Mouse (Mus musculus): ENCODE measurements at regions not wholly inside any gene's neighbourhood (a gene's known extent, or its start where the extent isn't known, plus 50 kb on each side); places are given as distances from the start of the nearest gene placed in this dataset.

DNA sequence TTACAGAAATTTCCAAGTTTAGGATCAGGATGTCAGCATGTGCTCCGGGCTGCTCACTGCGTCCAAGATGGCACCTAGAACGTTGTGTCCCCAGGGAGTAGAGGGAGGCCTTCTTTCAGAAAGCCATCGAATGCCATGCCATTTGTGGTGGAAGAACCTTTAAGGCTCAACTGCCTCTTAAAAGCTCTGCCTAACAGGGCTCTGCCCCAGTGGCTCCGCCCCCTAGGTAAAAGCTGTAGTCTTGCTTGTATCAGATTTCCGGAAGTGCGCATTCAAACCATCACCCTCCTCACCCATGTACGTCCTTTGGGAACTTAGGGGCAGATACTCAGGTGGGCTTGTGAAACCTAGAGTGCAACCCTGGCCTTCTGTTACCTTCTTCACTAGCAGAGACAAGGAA lies 54.0 kb upstream of the Psmd7 start:
- Histone ChIP-seq H3K27ac (ENCODE audit: low read depth, low read length) (no peak overlapping the region), H3K9ac (replicated peaks; ENCODE audit: low read depth, low read length) (no peak overlapping the region), H3K4me3 (ENCODE audit: low read depth, low read length) (no peak overlapping the region), H3K4me1 (ENCODE audit: control insufficient read depth, insufficient read depth, low read length) (no peaks in the 10 kb centered on the region), H3K9me3 (ENCODE audit: control insufficient read depth, low read length) (no peaks in the 10 kb centered on the region), H3K36me3 (ENCODE audit: control insufficient read depth, insufficient read depth, low read length) (no peaks in the 10 kb centered on the region), H3K27me3 (ENCODE audit: control insufficient read depth, insufficient read depth, low read length) (no peaks in the 10 kb centered on the region), H3K4me2 (ENCODE audit: low read depth, low read length) (no peak overlapping the region)
- no peak for ATAC-seq (ENCODE audit: low read depth)
- WGBS: 88% methylated on average over 8 of the region's 8 CpGs

DNA sequence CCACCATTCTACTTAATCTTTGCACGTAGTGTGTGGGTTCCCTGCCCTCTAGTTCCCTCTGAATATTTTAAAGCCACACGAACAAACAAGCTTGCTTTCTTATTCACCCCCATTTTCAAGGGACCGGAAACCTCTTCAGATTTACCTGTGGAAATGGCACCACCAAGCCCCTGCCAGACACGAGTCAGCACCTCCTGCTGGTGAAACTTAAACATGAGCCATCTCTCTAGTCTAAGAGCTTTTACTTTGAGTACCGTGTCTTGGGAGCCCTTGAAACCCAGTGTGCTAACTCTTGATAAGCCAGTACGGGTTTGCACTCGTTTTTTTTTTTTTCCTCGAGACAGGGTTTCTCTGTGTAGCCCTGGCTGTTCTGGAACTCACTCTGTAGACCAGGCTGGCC lies 59.7 kb upstream of the Psmd7 start:
- no peaks in the 10 kb centered on the region for H3K27me3 ChIP-seq (ENCODE audit: control insufficient read depth, insufficient read depth, low read length)
- no peaks in the 10 kb centered on the region for H3K36me3 ChIP-seq (ENCODE audit: control insufficient read depth, insufficient read depth, low read length)
- no peak overlapping the region for H3K4me3 ChIP-seq (ENCODE audit: low read depth, low read length)
- H3K9me3 ChIP-seq (ENCODE audit: control insufficient read depth, low read length): no peaks in the 10 kb centered on the region
- no peak overlapping the region for H3K9ac ChIP-seq (replicated peaks; ENCODE audit: low read depth, low read length)
- no peak overlapping the region for H3K4me2 ChIP-seq (ENCODE audit: low read depth, low read length)
- WGBS: 89% methylated on average over 8 of the region's 8 CpGs
- no peak overlapping the region for H3K27ac ChIP-seq (ENCODE audit: low read depth, low read length)
- no peak for ATAC-seq (ENCODE audit: low read depth)
- H3K4me1 ChIP-seq (ENCODE audit: control insufficient read depth, insufficient read depth, low read length): no peaks in the 10 kb centered on the region

DNA sequence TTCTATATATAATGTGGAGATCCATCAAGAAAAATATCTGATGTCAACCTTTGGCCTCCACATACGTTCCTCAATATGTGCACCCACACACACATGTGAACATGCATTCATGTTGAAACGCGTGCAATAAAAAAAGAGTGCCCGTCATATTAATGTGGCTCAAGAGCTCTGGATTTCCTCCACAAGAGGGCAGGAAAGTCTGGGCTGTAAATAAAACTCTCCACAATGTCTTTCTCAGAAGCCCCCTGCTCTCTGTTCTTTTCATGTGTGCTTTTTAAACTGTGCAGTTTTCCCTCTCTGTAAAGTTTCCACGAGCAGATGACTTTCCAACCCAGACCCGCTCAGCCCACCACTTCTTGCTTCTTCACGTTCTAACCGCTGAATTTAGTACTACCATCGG lies 62.0 kb upstream of the Psmd7 start:
- H3K4me3 ChIP-seq (ENCODE audit: low read depth, low read length): no peak overlapping the region
- no peaks in the 10 kb centered on the region for H3K9me3 ChIP-seq (ENCODE audit: control insufficient read depth, low read length)
- H3K9ac ChIP-seq (replicated peaks; ENCODE audit: low read depth, low read length): no peak overlapping the region
- WGBS: 82% methylated on average over 9 of the region's 9 CpGs
- no peak overlapping the region for H3K4me2 ChIP-seq (ENCODE audit: low read depth, low read length)
- no peaks in the 10 kb centered on the region for H3K4me1 ChIP-seq (ENCODE audit: control insufficient read depth, insufficient read depth, low read length)
- H3K27me3 ChIP-seq (ENCODE audit: control insufficient read depth, insufficient read depth, low read length): no peaks in the 10 kb centered on the region
- no peak overlapping the region for H3K27ac ChIP-seq (ENCODE audit: low read depth, low read length)
- ATAC-seq (ENCODE audit: low read depth): no peak
- H3K36me3 ChIP-seq (ENCODE audit: control insufficient read depth, insufficient read depth, low read length): no peaks in the 10 kb centered on the region

DNA sequence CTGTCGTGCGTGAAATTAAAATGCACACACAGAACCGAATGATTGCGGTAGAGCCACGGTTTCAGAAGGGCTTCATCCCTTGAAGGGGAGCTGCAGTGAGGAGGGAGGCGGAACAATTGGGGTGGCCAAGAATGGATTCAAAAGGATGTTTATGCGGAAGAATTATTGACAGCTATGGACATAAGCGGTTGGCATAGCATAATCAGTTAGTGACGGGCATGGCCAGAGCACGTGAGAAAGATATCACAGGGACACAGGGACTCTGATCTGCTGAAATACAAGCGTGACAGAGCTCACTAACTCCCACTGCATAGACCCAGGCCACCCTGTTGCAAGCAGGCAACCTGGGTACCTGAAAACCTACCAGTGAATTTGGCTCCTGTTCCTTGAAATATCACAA lies 63.2 kb upstream of the Psmd7 start:
- Histone ChIP-seq H3K27ac (ENCODE audit: low read depth, low read length) (no peak overlapping the region), H3K9me3 (ENCODE audit: control insufficient read depth, low read length) (no peaks in the 10 kb centered on the region), H3K4me3 (ENCODE audit: low read depth, low read length) (no peak overlapping the region; the same call in 1 of the 2 replicates), H3K4me1 (ENCODE audit: control insufficient read depth, insufficient read depth, low read length) (no peaks in the 10 kb centered on the region), H3K36me3 (ENCODE audit: control insufficient read depth, insufficient read depth, low read length) (no peaks in the 10 kb centered on the region), H3K4me2 (ENCODE audit: low read depth, low read length) (peak overlapping the region; percentile 32; the same call in 1 of the 2 replicates), H3K27me3 (ENCODE audit: control insufficient read depth, insufficient read depth, low read length) (no peaks in the 10 kb centered on the region), H3K9ac (replicated peaks; ENCODE audit: low read depth, low read length) (no peak overlapping the region)
- WGBS: 48% methylated on average over 11 of the region's 11 CpGs
- no peak for ATAC-seq (ENCODE audit: low read depth)

DNA sequence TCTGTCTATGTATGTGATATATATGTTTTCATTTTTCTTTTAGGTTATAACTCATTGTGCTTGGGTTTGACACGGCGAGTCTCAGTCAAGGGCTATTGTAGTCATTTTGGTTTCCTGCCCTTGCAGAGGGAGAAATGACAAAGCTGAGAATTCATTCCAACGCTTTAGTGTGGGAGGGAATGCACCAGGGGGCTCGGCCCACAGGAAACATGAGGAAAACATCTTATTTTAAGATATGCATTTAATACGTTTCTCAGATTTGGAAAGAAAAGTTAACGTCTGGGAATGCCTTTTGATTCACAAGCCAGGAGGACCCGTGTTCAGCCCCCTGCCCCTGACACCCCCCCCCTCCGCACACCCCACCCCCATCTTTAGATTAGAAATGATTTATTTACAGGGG lies 64.0 kb upstream of the Psmd7 start:
- no peak for ATAC-seq (ENCODE audit: low read depth)
- no peaks in the 10 kb centered on the region for H3K36me3 ChIP-seq (ENCODE audit: control insufficient read depth, insufficient read depth, low read length)
- WGBS: 67% methylated on average over 8 of the region's 8 CpGs
- no peak overlapping the region for H3K4me2 ChIP-seq (ENCODE audit: low read depth, low read length)
- H3K9me3 ChIP-seq (ENCODE audit: control insufficient read depth, low read length): no peaks in the 10 kb centered on the region
- H3K27ac ChIP-seq (ENCODE audit: low read depth, low read length): no peak overlapping the region
- H3K27me3 ChIP-seq (ENCODE audit: control insufficient read depth, insufficient read depth, low read length): no peaks in the 10 kb centered on the region
- H3K4me3 ChIP-seq (ENCODE audit: low read depth, low read length): no peak overlapping the region
- no peak overlapping the region for H3K9ac ChIP-seq (replicated peaks; ENCODE audit: low read depth, low read length)
- H3K4me1 ChIP-seq (ENCODE audit: control insufficient read depth, insufficient read depth, low read length): no peaks in the 10 kb centered on the region

DNA sequence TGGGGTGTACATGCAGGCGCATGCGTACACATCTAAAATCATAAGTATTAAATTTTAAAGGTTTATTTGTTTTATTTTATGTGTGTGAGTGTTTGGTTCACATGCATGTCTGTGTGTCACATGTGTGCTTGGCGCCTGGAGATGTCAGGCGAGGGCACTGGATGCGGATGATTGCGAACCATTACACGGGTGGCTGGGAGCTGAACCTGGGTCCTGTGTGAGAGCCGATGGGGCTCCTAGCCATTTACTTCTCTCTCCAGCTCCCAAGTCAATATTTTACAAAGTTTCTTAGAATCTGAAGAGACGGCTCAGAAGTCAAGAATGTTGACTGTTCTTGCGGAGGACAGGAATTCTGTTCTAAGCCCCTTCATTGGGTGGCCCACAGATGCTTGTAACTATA lies 65.4 kb upstream of the Psmd7 start:
- Histone ChIP-seq H3K4me3 (ENCODE audit: low read depth, low read length) (no peak overlapping the region), H3K9me3 (ENCODE audit: control insufficient read depth, low read length) (no peaks in the 10 kb centered on the region), H3K27ac (ENCODE audit: low read depth, low read length) (no peak overlapping the region), H3K4me2 (ENCODE audit: low read depth, low read length) (no peak overlapping the region), H3K9ac (replicated peaks; ENCODE audit: low read depth, low read length) (no peak overlapping the region), H3K4me1 (ENCODE audit: control insufficient read depth, insufficient read depth, low read length) (no peaks in the 10 kb centered on the region), H3K27me3 (ENCODE audit: control insufficient read depth, insufficient read depth, low read length) (no peaks in the 10 kb centered on the region), H3K36me3 (ENCODE audit: control insufficient read depth, insufficient read depth, low read length) (no peaks in the 10 kb centered on the region)
- no peak for ATAC-seq (ENCODE audit: low read depth)
- 92% methylated on average over 10 of the region's 10 CpGs for WGBS

DNA sequence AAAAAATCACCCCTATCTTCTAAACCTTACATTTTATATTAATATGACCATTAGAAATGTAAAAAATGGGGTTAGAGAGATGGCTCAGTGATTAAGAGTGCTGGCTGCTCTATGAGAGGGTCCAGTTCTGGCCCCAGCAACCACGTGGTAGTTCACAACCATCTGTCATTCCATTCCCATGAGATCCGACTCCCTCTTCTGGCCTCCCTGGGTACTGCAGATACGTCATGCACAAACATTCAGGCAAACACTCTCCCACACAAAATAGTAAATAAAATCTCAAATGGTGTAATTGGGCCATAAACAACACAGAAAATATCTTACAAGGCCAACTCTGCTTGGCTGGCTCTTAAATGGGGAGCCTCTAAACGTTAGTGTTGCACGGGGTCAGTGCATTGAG lies 68.4 kb upstream of the Psmd7 start:
- WGBS: 79% methylated on average over 5 of the region's 5 CpGs
- Histone ChIP-seq H3K36me3 (ENCODE audit: control insufficient read depth, insufficient read depth, low read length) (no peaks in the 10 kb centered on the region), H3K4me1 (ENCODE audit: control insufficient read depth, insufficient read depth, low read length) (no peaks in the 10 kb centered on the region), H3K4me2 (ENCODE audit: low read depth, low read length) (no peak overlapping the region), H3K9ac (replicated peaks; ENCODE audit: low read depth, low read length) (no peak overlapping the region), H3K4me3 (ENCODE audit: low read depth, low read length) (no peak overlapping the region), H3K27me3 (ENCODE audit: control insufficient read depth, insufficient read depth, low read length) (no peaks in the 10 kb centered on the region), H3K27ac (ENCODE audit: low read depth, low read length) (no peak overlapping the region), H3K9me3 (ENCODE audit: control insufficient read depth, low read length) (no peaks in the 10 kb centered on the region)
- no peak for ATAC-seq (ENCODE audit: low read depth)

DNA sequence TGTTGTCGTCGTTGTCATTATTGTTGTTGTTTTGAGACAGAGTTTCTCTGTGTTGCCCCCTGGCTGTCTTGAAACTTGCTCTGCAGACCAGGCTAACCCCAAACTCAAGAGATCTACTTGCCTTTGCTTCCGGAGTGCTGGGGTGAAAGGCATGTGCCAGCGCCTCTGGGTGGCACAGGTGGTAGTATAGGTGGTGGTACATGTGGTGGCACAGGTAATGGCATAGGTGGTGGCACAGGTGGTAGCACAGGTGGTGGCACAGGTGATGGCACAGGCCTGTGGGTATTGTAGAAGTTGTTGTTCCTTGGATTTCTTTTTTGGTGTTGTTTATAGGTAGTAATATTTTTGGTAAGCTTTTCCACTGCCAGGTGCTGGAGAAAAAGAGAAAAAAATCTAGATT lies 69.5 kb upstream of the Psmd7 start:
- no peak for ATAC-seq (ENCODE audit: low read depth)
- Histone ChIP-seq H3K27ac (ENCODE audit: low read depth, low read length) (no peak overlapping the region), H3K9ac (replicated peaks; ENCODE audit: low read depth, low read length) (no peak overlapping the region), H3K4me3 (ENCODE audit: low read depth, low read length) (no peak overlapping the region), H3K9me3 (ENCODE audit: control insufficient read depth, low read length) (no peaks in the 10 kb centered on the region), H3K4me1 (ENCODE audit: control insufficient read depth, insufficient read depth, low read length) (no peaks in the 10 kb centered on the region), H3K4me2 (ENCODE audit: low read depth, low read length) (no peak overlapping the region), H3K36me3 (ENCODE audit: control insufficient read depth, insufficient read depth, low read length) (no peaks in the 10 kb centered on the region), H3K27me3 (ENCODE audit: control insufficient read depth, insufficient read depth, low read length) (no peaks in the 10 kb centered on the region)
- 93% methylated on average over 4 of the region's 4 CpGs for WGBS

DNA sequence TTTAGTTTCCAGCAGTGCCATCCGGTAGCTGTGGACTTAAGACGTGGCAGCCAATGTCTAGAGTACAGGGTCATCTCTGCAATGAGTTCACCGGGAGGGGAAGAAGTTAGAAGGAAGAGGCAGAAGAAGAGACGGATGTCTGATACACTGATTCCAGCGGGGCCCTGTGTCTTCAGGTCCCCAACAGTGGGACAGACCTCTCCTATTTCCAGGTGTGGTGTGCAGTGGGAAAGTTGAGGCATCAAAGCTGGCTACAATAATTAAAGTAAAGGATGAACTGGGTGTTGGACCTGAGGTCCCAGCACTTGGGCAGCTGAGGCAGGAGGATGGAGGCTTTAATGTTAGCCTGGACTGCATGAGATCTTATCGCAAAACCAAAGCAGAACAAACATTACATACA lies 70.1 kb upstream of the Psmd7 start:
- WGBS: 98% methylated on average over 6 of the region's 6 CpGs
- H3K36me3 ChIP-seq (ENCODE audit: control insufficient read depth, insufficient read depth, low read length): no peaks in the 10 kb centered on the region
- no peak overlapping the region for H3K4me3 ChIP-seq (ENCODE audit: low read depth, low read length)
- H3K9ac ChIP-seq (replicated peaks; ENCODE audit: low read depth, low read length): no peak overlapping the region
- no peak for ATAC-seq (ENCODE audit: low read depth)
- H3K9me3 ChIP-seq (ENCODE audit: control insufficient read depth, low read length): no peaks in the 10 kb centered on the region
- no peaks in the 10 kb centered on the region for H3K4me1 ChIP-seq (ENCODE audit: control insufficient read depth, insufficient read depth, low read length)
- no peak overlapping the region for H3K27ac ChIP-seq (ENCODE audit: low read depth, low read length)
- no peak overlapping the region for H3K4me2 ChIP-seq (ENCODE audit: low read depth, low read length)
- no peaks in the 10 kb centered on the region for H3K27me3 ChIP-seq (ENCODE audit: control insufficient read depth, insufficient read depth, low read length)

DNA sequence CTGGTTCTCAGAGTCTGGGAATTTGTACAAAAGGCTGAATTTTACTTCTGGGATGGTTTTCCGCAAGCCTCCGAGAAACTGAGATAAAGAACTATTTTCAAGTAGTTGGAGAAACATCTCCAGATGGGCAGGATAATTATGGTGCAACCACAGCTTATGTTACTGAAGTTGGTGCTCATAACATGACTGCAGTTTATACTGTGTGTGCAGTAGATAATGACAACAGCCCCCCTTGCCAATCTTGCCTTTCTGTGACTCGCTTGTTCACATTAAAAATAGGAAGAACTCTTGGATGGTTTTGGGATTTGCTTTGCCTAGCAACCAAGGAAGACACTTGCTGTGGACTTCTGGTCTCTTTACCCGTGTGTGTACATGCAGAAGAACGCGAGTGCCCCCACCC lies 72.4 kb upstream of the Psmd7 start:
- Histone ChIP-seq H3K27me3 (ENCODE audit: control insufficient read depth, insufficient read depth, low read length) (no peaks in the 10 kb centered on the region), H3K9ac (replicated peaks; ENCODE audit: low read depth, low read length) (no peak overlapping the region), H3K4me1 (ENCODE audit: control insufficient read depth, insufficient read depth, low read length) (no peaks in the 10 kb centered on the region), H3K4me3 (ENCODE audit: low read depth, low read length) (no peak overlapping the region), H3K27ac (ENCODE audit: low read depth, low read length) (no peak overlapping the region), H3K9me3 (ENCODE audit: control insufficient read depth, low read length) (no peaks in the 10 kb centered on the region), H3K4me2 (ENCODE audit: low read depth, low read length) (no peak overlapping the region), H3K36me3 (ENCODE audit: control insufficient read depth, insufficient read depth, low read length) (no peaks in the 10 kb centered on the region)
- 95% methylated on average over 6 of the region's 6 CpGs for WGBS
- ATAC-seq (ENCODE audit: low read depth): no peak
